ENCODE assay signal across 10 mouse cellular contexts in genomic region chr4:15481514-15481913, GRCm38 (mm10).
DNase-seq lines count a peak whose midpoint lies in the region; ATAC-seq lines count a peak whose summit lies in the region.
"Had no signal": no experiment of that assay in that cellular context is flagged by ENCODE, and none has a peak within 500 bp of the region (broad histone marks: within the 10 kb centered on the region; RNA-seq: fewer than 3 reads in every experiment).

No protein-coding gene starts in this region.

- H3K9me3 ChIP-seq in neural tube, embryonic 14.5 days (ENCODE audit: control insufficient read depth, low read length): no peaks in the 10 kb centered on the region
- H3K9me3 ChIP-seq: neural tube, embryonic 13.5 days had no signal

- no peak overlapping the region for H3K4me2 ChIP-seq in neural tube, embryonic 14.5 days (ENCODE audit: low read depth, low read length)
- H3K4me2 ChIP-seq: neural tube, embryonic 13.5 days had no signal

- intact Hi-C loops in heart, postnatal 25 days (cut with DNase I): no loop called here

- no peaks in the 10 kb centered on the region for H3K27me3 ChIP-seq in neural tube, embryonic 14.5 days (ENCODE audit: control insufficient read depth, insufficient read depth, low read length)
- H3K27me3 ChIP-seq: neural tube, embryonic 13.5 days had no signal

- no peak overlapping the region for H3K27ac ChIP-seq in neural tube, embryonic 14.5 days (ENCODE audit: low read depth, low read length)
- H3K27ac ChIP-seq: neural tube, embryonic 13.5 days had no signal

- peak; percentile 21 for DNase-seq in heart, adult 8-10 months (ENCODE audit: low spot score)
- DNase-seq in heart, postnatal 25 days (ENCODE audit: low spot score): no peak
- DNase-seq in neural tube, embryonic 10.5 days (ENCODE audit: extremely low spot score, low spot score): no peak
- DNase-seq in kidney, adult 8-10 months: peak; percentile 21 to 55
- DNase-seq in skeletal muscle tissue, adult 2 months (ENCODE audit: low read depth, low spot score): peak; percentile 0
- DNase-seq in frontal cortex, postnatal 14 days (ENCODE audit: low spot score in 2 of 2): no peak
- no peak for DNase-seq in frontal cortex, postnatal 25 days (ENCODE audit: low spot score in 2 of 2)

- H3K36me3 ChIP-seq in neural tube, embryonic 14.5 days (ENCODE audit: control insufficient read depth, insufficient read depth, low read length): no peaks in the 10 kb centered on the region
- H3K36me3 ChIP-seq: neural tube, embryonic 13.5 days had no signal

- H3K9ac ChIP-seq in neural tube, embryonic 14.5 days (replicated peaks; ENCODE audit: low read depth, low read length): no peak overlapping the region
- H3K9ac ChIP-seq: neural tube, embryonic 13.5 days had no signal

- ATAC-seq in neural tube, embryonic 14.5 days (ENCODE audit: low read depth): peak; percentile 54; the same call in 1 of the 2 replicates

- WGBS in neural tube, embryonic 14.5 days: 51% methylated on average over 1 of the region's 1 CpGs

- no peak overlapping the region for H3K4me3 ChIP-seq in neural tube, embryonic 14.5 days (ENCODE audit: low read depth, low read length)
- H3K4me3 ChIP-seq: erythroblast, embryonic 14.5 days; neural tube, embryonic 13.5 days had no signal

- no peaks in the 10 kb centered on the region for H3K4me1 ChIP-seq in neural tube, embryonic 14.5 days (ENCODE audit: control insufficient read depth, insufficient read depth, low read length)
- H3K4me1 ChIP-seq: neural tube, embryonic 13.5 days had no signal

Comparison
In these comparisons a context has a peak if more than half of its experiments do, and no peak if none do; other contexts are left out.
1. DNase-seq: peak in heart, adult 8-10 months (single experiment), kidney, adult 8-10 months (2 of 2) and skeletal muscle tissue, adult 2 months (single experiment); none in heart, postnatal 25 days (single experiment), neural tube, embryonic 10.5 days (single experiment), frontal cortex, postnatal 14 days (0 of 2) and frontal cortex, postnatal 25 days (0 of 2).